Mouse (Mus musculus) CD4-positive, CD25-positive, alpha-beta regulatory T cell (primary cell): Measurements from ENCODE around the gene Inhbc. TPM values are rescaled to one million over a fixed set of nuclear protein-coding genes. Genes with fewer than 3 reads are reported as not detected.

ENCODE experiments used
- polyA plus RNA-seq: library from polyadenylated mRNA; unstranded; fragments of 100-300 nt; shearing (Covaris generic); gene quantifications from one replicate; pipeline ENCODE4 v1.2.1, GENCODE M21; 2017

Gene Inhbc
- polyA plus RNA-seq, result not detected

GRCm38 (mm10) chr10:127369834-127370820 lies at the start of gene Inhbc:
TSS of gene Inhbc (minus strand) at chr10:127370431.

GRCm38 (mm10) chr10:127380251-127380691 lies 10.0 kb upstream of the Inhbc start, which contains the start of gene R3hdm2:
TSS of gene R3hdm2 (plus strand) at chr10:127380327.

GRCm38 (mm10) chr10:127353909-127354895 lies 16.0 kb downstream of the Inhbc start, which contains the start of gene Inhbe:
TSS of gene Inhbe (minus strand) at chr10:127354411.

GRCm38 (mm10) chr10:127341891-127342639 lies 28.2 kb downstream of the Inhbc start, which contains the start of gene Gli1:
TSS of gene Gli1 (minus strand) at chr10:127341974.

GRCm38 (mm10) chr10:127321621-127322020 lies 48.6 kb downstream of the Inhbc start, which contains the start of gene Arhgap9:
TSS of gene Arhgap9 (plus strand) at chr10:127321964.

GRCm38 (mm10) chr10:127311476-127312355 lies 58.5 kb downstream of the Inhbc start, which contains the start of gene Mars:
TSS of gene Mars (minus strand) at chr10:127311786.

Other genes starting within 250 kb of the Inhbc start
- gene Os9, start 249.3 kb downstream of the Inhbc start, polyA plus RNA-seq, result 171 TPM
- gene B4galnt1, start 205.2 kb downstream of the Inhbc start, polyA plus RNA-seq, result 728 TPM
- gene Slc26a10, start 189.8 kb downstream of the Inhbc start, polyA plus RNA-seq, result 5.8 TPM
- 0.43 TPM for gene Arhgef25, start 180.3 kb downstream of the Inhbc start, polyA plus RNA-seq
- 112 TPM for gene Dtx3, start 174.7 kb downstream of the Inhbc start, polyA plus RNA-seq
- gene Pip4k2c, start 158.8 kb downstream of the Inhbc start, polyA plus RNA-seq, result 37.4 TPM
- 0.74 TPM for gene Kif5a, start 107.1 kb downstream of the Inhbc start, polyA plus RNA-seq
- 117 TPM for gene Dctn2, start 104.1 kb downstream of the Inhbc start, polyA plus RNA-seq
- gene Mbd6, start 81.4 kb downstream of the Inhbc start, polyA plus RNA-seq, result 13.4 TPM
- 74.3 TPM for gene Mars, start 58.6 kb downstream of the Inhbc start, polyA plus RNA-seq
- 395 TPM for gene Arhgap9, start 48.5 kb downstream of the Inhbc start, polyA plus RNA-seq
- gene Gli1, start 28.5 kb downstream of the Inhbc start, polyA plus RNA-seq, result 0.54 TPM
- gene Inhbe, start 16.0 kb downstream of the Inhbc start, polyA plus RNA-seq, result 0.07 TPM
- 39.5 TPM for gene R3hdm2, start 9.9 kb upstream of the Inhbc start, polyA plus RNA-seq
- 0.14 TPM for gene Stac3, start 131.3 kb upstream of the Inhbc start, polyA plus RNA-seq
- not detected for gene Ndufa4l2, start 144.5 kb upstream of the Inhbc start, polyA plus RNA-seq
- 103 TPM for gene Shmt2, start 152.0 kb upstream of the Inhbc start, polyA plus RNA-seq
- not detected for gene Nxph4, start 164.1 kb upstream of the Inhbc start, polyA plus RNA-seq